Mouse (Mus musculus) liver, adult 2 months (tissue): Measurements from ENCODE around the gene Rpl23a. TPM values are rescaled to one million over a fixed set of nuclear protein-coding genes. Genes with fewer than 3 reads are reported as not detected.

Experiments used
- DNase-seq: peaks from one replicate; pipeline ENCODE4 v3.0.0-alpha.2; 2011; ENCODE audit warnings: low read depth, low spot score; ENCODE audit errors: extremely low read depth
- H3K27ac ChIP-seq: fragments of 200-500 bp; replicated peaks from 2 replicates; pipeline ENCODE4 v1.5.1; 2012; ENCODE audit warnings: low read depth, mild to moderate bottlenecking, control low read depth, inconsistent platforms, low read length; ENCODE audit not compliant: insufficient read depth
- H3K27me3 ChIP-seq: fragments of 200-500 bp; 2 replicates; pipeline ENCODE4 v1.6.1; 2012; ENCODE audit warnings: mild to moderate bottlenecking, moderate library complexity, low read length, inconsistent platforms; ENCODE audit not compliant: control insufficient read depth, insufficient read depth
- H3K36me3 ChIP-seq: fragments of 200-500 bp; 2 replicates; pipeline ENCODE4 v1.6.1; 2012; ENCODE audit warnings: low read length, inconsistent platforms; ENCODE audit not compliant: control insufficient read depth, insufficient read depth
- H3K4me1 ChIP-seq: fragments of 200-500 bp; 2 replicates; pipeline ENCODE4 v1.6.1; 2011; ENCODE audit warnings: low read length; ENCODE audit not compliant: control insufficient read depth, insufficient read depth
- H3K4me3 ChIP-seq: fragments of 200-500 bp; 2 replicates; pipeline ENCODE4 v1.5.1; 2011; ENCODE audit warnings: low read depth, mild to moderate bottlenecking, control low read depth, low read length, moderate library complexity; ENCODE audit not compliant: insufficient read depth
- H3K79me2 ChIP-seq: fragments of 200-500 bp; 2 replicates; pipeline ENCODE4 v1.6.1; 2012; ENCODE audit warnings: inconsistent platforms, mild to moderate bottlenecking, low read length, moderate library complexity; ENCODE audit not compliant: control insufficient read depth, insufficient read depth
- H3K9ac ChIP-seq: fragments of 200-500 bp; 2 replicates; pipeline ENCODE4 v1.6.1; 2012; ENCODE audit warnings: low read depth, mild to moderate bottlenecking, control low read depth, inconsistent platforms, low read length
- CTCF ChIP-seq: fragments of 200-500 bp; IDR thresholded peaks from 2 replicates; pipeline ENCODE4 v1.5.1; 2011; ENCODE audit warnings: low read depth, low read length, control low read depth
- POLR2A ChIP-seq: fragments of 200-500 bp; IDR thresholded peaks from 2 replicates; pipeline ENCODE4 v1.6.1; 2011; ENCODE audit warnings: low read length, control low read depth; ENCODE audit not compliant: insufficient read depth; ENCODE audit errors: extremely low read depth
- WGBS: fragments of 180-500 bp; shearing (Covaris S2); methylation state at CpG from one replicate; pipeline ENCODE4 v1.1.7; 2018; 5-methylcytosine and 5-hydroxymethylcytosine counted together
- polyA plus RNA-seq: library from polyadenylated mRNA; depleted of rRNA; stranded (reverse); fragments of >200 nt; gene quantifications from 2 replicates; pipeline ENCODE4 v1.2.3, GENCODE M21; 2012
- total RNA-seq: library from RNA; depleted of rRNA; stranded (reverse); fragments of >200 nt; gene quantifications from 2 replicates; pipeline ENCODE4 v1.2.3, GENCODE M21; 2014

The Rpl23a gene
- total and polyA plus RNA-seq, 2 experiments, result 110 to 352 TPM

DNA sequence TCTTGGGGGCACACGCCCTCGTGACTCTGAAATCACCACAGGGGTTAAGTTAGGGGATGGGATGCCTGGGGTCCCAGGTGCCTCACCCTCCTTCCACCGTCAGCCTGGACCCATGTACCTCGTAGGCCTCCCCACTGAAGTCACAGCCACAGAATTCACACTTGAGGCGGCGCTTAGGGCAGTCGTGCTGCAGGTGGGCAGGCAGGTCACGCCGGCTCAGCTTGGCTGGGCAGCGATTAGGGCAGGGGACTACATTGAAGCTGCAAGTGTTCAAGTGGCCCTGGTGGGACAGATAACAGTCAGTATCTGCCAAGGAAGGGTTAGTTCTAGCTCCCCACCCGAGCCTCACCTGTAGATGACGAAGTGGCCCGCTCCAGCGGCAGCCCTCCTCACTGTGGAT is 22.2 kb downstream of the Rpl23a start:
- H3K9ac ChIP-seq, result no peak overlapping the region
- peaks cover 20% of the 10 kb centered on the region for H3K4me1 ChIP-seq
- no peak for DNase-seq
- TF ChIP-seq POLR2A (no peak), CTCF (no peak)
- peaks cover 41% of the 10 kb centered on the region; the same call in 1 of the 2 replicates for H3K79me2 ChIP-seq
- no peaks in the 10 kb centered on the region for H3K27me3 ChIP-seq
- no peak overlapping the region for H3K27ac ChIP-seq
- H3K4me3 ChIP-seq, result no peak overlapping the region
- peaks cover 8% of the 10 kb centered on the region for H3K36me3 ChIP-seq
- 93% methylated on average over 14 of the region's 14 CpGs for WGBS

DNA sequence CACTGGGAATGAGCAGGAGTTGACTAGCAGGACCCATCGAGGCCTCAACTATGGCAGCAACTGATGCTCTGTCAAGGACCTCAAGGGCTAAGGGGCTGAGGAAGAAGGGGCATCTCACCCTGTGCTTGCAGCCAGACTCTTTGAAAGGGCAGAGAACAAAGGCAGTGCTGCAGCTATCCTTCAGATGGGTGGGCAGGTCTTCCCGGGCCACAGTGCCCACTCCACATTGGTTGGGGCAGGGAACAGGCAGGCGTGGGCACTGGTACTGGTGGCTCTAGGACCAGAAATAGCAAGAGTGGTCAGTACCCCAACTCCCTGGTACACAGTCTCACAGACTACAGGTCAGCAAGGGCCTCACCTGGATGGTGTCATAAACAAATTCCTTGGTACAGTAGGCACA is 22.7 kb downstream of the Rpl23a start:
- Histone ChIP-seq H3K9ac (no peak overlapping the region), H3K4me3 (no peak overlapping the region), H3K4me1 (peaks cover 18% of the 10 kb centered on the region), H3K36me3 (peaks cover 8% of the 10 kb centered on the region), H3K27ac (no peak overlapping the region), H3K79me2 (peaks cover 41% of the 10 kb centered on the region; the same call in 1 of the 2 replicates), H3K27me3 (no peaks in the 10 kb centered on the region)
- 85% methylated on average over 3 of the region's 3 CpGs for WGBS
- no peak for DNase-seq
- TF ChIP-seq POLR2A, result no peak
- no peak for TF ChIP-seq CTCF

DNA sequence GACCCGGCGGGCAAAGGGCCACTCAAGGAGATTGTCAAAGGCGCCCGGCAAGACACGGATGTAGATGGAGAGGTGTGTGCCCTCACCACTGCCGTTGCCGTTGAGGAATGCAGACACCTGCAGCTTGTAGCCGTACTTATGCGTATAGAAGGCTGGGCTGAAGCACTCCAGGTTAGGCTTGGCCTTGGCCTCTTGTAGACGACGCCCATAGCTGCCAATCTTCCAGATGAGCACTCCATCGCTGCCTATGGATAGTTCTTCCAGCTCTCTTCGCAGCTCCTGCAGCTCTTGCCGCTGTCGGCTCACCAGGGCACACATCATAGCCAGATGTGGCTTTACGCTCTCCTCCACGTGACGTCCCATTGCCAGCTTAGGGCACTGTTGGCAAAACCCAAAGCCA is 23.2 kb downstream of the Rpl23a start:
- Histone ChIP-seq H3K36me3 (peaks cover 8% of the 10 kb centered on the region), H3K9ac (no peak overlapping the region), H3K4me1 (peaks cover 18% of the 10 kb centered on the region), H3K27me3 (no peaks in the 10 kb centered on the region), H3K79me2 (peaks cover 40% of the 10 kb centered on the region; the same call in 1 of the 2 replicates), H3K4me3 (no peak overlapping the region), H3K27ac (no peak overlapping the region)
- no peak for DNase-seq
- TF ChIP-seq POLR2A (no peak), CTCF (no peak)
- 86% methylated on average over 18 of the region's 18 CpGs for WGBS

DNA sequence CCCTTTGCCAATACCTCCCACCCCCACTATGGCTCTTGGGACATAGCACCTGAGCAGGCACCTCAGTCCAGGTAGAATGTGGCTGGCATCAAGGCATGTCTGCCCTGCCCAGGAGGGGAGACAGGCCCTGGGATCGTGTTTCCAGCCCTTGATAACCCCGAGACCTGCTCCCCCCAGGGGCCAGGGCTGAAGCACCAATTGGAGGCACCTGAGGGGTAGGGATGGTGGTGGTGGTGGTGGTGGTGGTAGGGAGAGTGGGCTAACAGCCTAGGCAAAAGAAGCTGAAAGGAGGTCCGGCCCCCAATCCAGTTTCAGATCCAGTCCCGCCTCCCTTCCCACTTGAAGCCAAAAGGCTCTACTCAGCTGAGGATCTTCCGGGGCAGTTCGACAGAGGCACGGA is 23.8 kb downstream of the Rpl23a start:
- no peak overlapping the region for H3K27ac ChIP-seq
- TF ChIP-seq CTCF (no peak), POLR2A (no peak)
- H3K4me1 ChIP-seq, result peaks cover 18% of the 10 kb centered on the region
- DNase-seq, result no peak
- H3K4me3 ChIP-seq, result no peak overlapping the region
- WGBS, result 72% methylated on average over 7 of the region's 7 CpGs
- no peaks in the 10 kb centered on the region for H3K27me3 ChIP-seq
- H3K9ac ChIP-seq, result no peak overlapping the region
- peaks cover 8% of the 10 kb centered on the region for H3K36me3 ChIP-seq
- H3K79me2 ChIP-seq, result peaks cover 34% of the 10 kb centered on the region; the same call in 1 of the 2 replicates

DNA sequence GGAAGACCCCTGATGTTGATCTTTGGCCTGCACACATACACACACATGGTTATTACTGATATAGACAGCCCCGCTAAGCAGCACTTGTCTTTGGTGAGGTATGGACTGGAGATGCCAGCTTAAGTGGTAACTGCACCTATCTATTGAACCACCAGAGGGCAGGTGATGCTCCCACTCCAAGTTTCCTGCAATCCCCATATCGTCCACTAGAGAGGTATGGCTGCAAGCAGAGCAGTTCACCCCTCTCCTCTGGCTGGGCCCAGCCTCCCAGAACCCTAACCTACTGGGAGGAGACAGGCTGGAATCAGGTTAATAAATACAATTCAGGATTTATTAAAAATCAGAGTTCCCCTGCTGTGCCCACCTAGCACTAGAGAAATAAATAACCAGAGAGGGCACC is 24.3 kb downstream of the Rpl23a start:
- DNase-seq, result peak; percentile 87
- TF ChIP-seq POLR2A (no peak), CTCF (peak; percentile 98)
- no peak overlapping the region for H3K9ac ChIP-seq
- peaks cover 18% of the 10 kb centered on the region for H3K4me1 ChIP-seq
- no peak overlapping the region for H3K27ac ChIP-seq
- H3K79me2 ChIP-seq, result peaks cover 30% of the 10 kb centered on the region; the same call in 1 of the 2 replicates
- H3K4me3 ChIP-seq, result no peak overlapping the region
- peaks cover 8% of the 10 kb centered on the region for H3K36me3 ChIP-seq
- no peaks in the 10 kb centered on the region for H3K27me3 ChIP-seq
- 20% methylated on average over 2 of the region's 2 CpGs for WGBS

DNA sequence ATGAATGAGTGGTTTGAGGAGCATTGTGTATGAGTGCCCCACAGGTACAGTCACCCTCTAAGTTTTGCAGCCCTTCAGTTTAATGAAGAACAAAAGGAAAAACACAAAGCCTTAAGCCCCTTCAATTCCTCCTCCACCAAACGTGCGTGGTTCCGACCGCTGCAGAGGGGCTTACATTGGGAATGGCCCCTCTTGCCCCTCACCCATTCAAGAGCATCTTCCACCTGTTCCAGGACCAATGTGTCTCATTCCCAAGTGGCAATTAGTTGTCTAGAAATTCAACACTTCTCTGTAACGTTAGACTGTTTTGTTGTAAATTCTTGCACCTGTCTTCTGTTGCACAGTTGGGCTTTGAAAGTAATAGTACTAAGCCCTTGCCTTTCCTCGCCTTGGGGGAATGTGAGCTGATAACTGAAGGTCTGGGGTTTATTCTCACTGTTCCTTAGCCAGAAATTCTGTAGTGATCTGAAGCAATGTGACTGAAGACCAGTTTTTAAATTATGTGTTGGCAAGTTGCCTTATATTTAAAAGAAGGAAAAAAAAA is 27.2 kb downstream of the Rpl23a start:
- Histone ChIP-seq H3K27ac (no peak overlapping the region), H3K79me2 (0 out of 2 replicates have a peak, but pooled peaks cover 5% of the 10 kb centered on the region), H3K4me1 (peaks cover 3% of the 10 kb centered on the region), H3K4me3 (no peak overlapping the region), H3K9ac (no peak overlapping the region), H3K27me3 (no peaks in the 10 kb centered on the region), H3K36me3 (peaks cover 8% of the 10 kb centered on the region)
- DNase-seq, result no peak
- no peak for TF ChIP-seq CTCF
- no peak for TF ChIP-seq POLR2A
- WGBS, result 87% methylated on average over 6 of the region's 6 CpGs
